Mouse (Mus musculus) midbrain, embryonic 11.5 days (tissue): ENCODE data around the gene Samd4b. TPM values are rescaled to one million over a fixed set of nuclear protein-coding genes. Genes with fewer than 3 reads are reported as not detected.
A peak's percentile ranks its signal among the peaks of the same experiment; 100 is the strongest.

Experiments
- ATAC-seq: fragments of 200-750 bp; cut with Nextera tagmentation; 2 replicates; pipeline ENCODE4 v1.8.0; 2017; ENCODE audit warnings: moderate TSS enrichment, moderate library complexity; ENCODE audit not compliant: low FRiP score
- DNase-seq: peaks from one replicate; pipeline ENCODE4 v3.0.0; 2015; ENCODE audit warnings: low spot score; ENCODE audit errors: missing footprints
- H3K27ac ChIP-seq: fragments of 300-500 bp; sonication (generic); 2 replicates; pipeline ENCODE4 v1.5.1; 2014; ENCODE audit warnings: low read depth, low read length
- H3K27me3 ChIP-seq: fragments of 300-500 bp; sonication (generic); 2 replicates; pipeline ENCODE4 v1.6.1; 2014; ENCODE audit warnings: mild to moderate bottlenecking, low read length, moderate library complexity, mixed read lengths; ENCODE audit not compliant: control insufficient read depth, insufficient read depth
- H3K36me3 ChIP-seq: fragments of 300-500 bp; sonication (generic); 2 replicates; pipeline ENCODE4 v1.6.1; 2014; ENCODE audit warnings: mild to moderate bottlenecking, low read length, moderate library complexity, mixed read lengths; ENCODE audit not compliant: control insufficient read depth, insufficient read depth
- H3K4me1 ChIP-seq: fragments of 300-500 bp; sonication (generic); 2 replicates; pipeline ENCODE4 v1.6.1; 2014; ENCODE audit warnings: low read length; ENCODE audit not compliant: control insufficient read depth, insufficient read depth
- H3K4me2 ChIP-seq: fragments of 300-500 bp; sonication (generic); 2 replicates; pipeline ENCODE4 v1.6.1; 2014; ENCODE audit warnings: mild to moderate bottlenecking, moderate library complexity
- H3K4me3 ChIP-seq: fragments of 300-500 bp; sonication (generic); 2 replicates; pipeline ENCODE4 v1.5.1; 2014; ENCODE audit warnings: low read depth, low read length
- H3K9ac ChIP-seq: fragments of 300-500 bp; sonication (generic); 2 replicates; pipeline ENCODE4 v1.6.1; 2014; ENCODE audit warnings: low read length
- H3K9me3 ChIP-seq: fragments of 300-500 bp; sonication (generic); 2 replicates; pipeline ENCODE4 v1.6.1; 2016; ENCODE audit warnings: low read length; ENCODE audit not compliant: control insufficient read depth
- WGBS: fragments of 180-500 bp; shearing (Covaris S2); extraction: QIAGEN DNeasy Blood & Tissue Kit; methylation state at CpG from one replicate; pipeline ENCODE4 v1.1.7; 2014; 5-methylcytosine and 5-hydroxymethylcytosine counted together
- polyA plus RNA-seq: library from polyadenylated mRNA; unstranded; fragments of >200 nt; fragmentation: Nextera tagmentation; extraction: Ambion mirVana; gene quantifications from 2 replicates; pipeline ENCODE4 v1.2.1, GENCODE M21; 2014

The Samd4b gene
- polyA plus RNA-seq, 1 experiment from 2014 or later, result 27.8 TPM

- Histone ChIP-seq H3K9me3 (no peaks in the 10 kb centered on the region), H3K4me1 (no peaks in the 10 kb centered on the region), H3K9ac (no peak overlapping the region), H3K36me3 (no peaks in the 10 kb centered on the region), H3K4me2 (no peak overlapping the region), H3K27ac (no peak overlapping the region), H3K27me3 (peaks cover 2% of the 10 kb centered on the region; the same call in 1 of the 2 replicates), H3K4me3 (no peak overlapping the region)
- no peak for DNase-seq
- no peak for ATAC-seq
- 87% methylated on average over 11 of the region's 11 CpGs for WGBS
Observed at GRCm38 (mm10) chr7:28482854-28483253, 115.1 kb downstream of the Samd4b start.

DNA sequence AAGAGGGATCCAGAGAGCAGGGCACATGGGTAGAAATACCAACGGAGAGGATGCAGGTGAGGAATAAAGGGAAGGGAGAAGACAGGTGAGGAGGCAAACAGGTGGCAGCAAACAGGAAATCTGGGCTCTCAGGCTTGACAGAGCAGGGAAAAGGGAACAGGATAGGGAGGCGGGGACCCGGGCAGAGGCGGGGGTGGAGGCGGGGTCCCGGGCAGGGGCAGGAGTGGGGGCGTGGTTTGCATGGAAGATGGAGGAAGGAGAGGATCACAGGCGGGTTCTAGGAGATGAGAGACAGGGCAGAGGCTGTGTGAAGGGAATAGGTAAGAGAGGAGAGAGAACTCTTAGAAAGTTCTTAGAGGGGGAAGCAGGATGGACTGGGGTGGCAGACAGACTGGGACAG, 119.1 kb downstream of the Samd4b start:
- 4% methylated on average over 8 of the region's 8 CpGs for WGBS
- H3K27ac ChIP-seq, result no peak overlapping the region
- H3K4me3 ChIP-seq, result no peak overlapping the region
- H3K9me3 ChIP-seq, result no peaks in the 10 kb centered on the region
- ATAC-seq (no peak), DNase-seq (no peak)
- no peak overlapping the region for H3K9ac ChIP-seq
- no peaks in the 10 kb centered on the region for H3K4me1 ChIP-seq
- no peaks in the 10 kb centered on the region for H3K27me3 ChIP-seq
- no peak overlapping the region for H3K4me2 ChIP-seq
- no peaks in the 10 kb centered on the region for H3K36me3 ChIP-seq

DNA sequence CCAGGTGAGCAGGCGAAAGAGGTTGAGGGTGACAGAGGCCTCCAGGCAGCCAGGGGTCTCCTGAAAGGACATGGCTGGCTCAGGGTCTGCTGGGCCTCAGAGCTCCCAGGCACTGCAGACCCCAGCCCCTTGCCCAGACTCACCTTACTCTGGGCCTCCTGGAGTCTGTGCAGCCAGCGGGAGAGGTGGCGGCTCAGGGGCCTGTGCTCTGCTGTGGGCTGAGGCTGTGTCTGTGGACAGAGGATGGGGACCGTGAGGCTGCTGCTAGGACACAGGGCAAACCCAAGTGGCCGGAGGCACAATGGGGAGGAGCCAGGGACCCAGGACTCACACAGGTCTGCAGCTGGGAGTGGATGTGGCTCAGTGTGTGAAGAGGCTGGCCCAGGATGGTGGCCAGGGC, 120.6 kb downstream of the Samd4b start:
- H3K27ac ChIP-seq, result no peak overlapping the region
- no peaks in the 10 kb centered on the region for H3K27me3 ChIP-seq
- ATAC-seq (no peak), DNase-seq (no peak)
- H3K4me1 ChIP-seq, result no peaks in the 10 kb centered on the region
- H3K9ac ChIP-seq, result no peak overlapping the region
- H3K36me3 ChIP-seq, result no peaks in the 10 kb centered on the region
- H3K4me2 ChIP-seq, result no peak overlapping the region
- H3K9me3 ChIP-seq, result no peaks in the 10 kb centered on the region
- 84% methylated on average over 5 of the region's 5 CpGs for WGBS
- no peak overlapping the region for H3K4me3 ChIP-seq

GRCm38 (mm10) chr7:28476191-28476590, 121.8 kb downstream of the Samd4b start:
- Histone ChIP-seq H3K27ac (no peak overlapping the region), H3K36me3 (no peaks in the 10 kb centered on the region), H3K4me1 (no peaks in the 10 kb centered on the region), H3K4me3 (no peak overlapping the region), H3K4me2 (no peak overlapping the region), H3K9me3 (no peaks in the 10 kb centered on the region), H3K27me3 (no peaks in the 10 kb centered on the region), H3K9ac (no peak overlapping the region)
- ATAC-seq (no peak), DNase-seq (peak; percentile 59)
- 87% methylated on average over 6 of the region's 6 CpGs for WGBS

DNA sequence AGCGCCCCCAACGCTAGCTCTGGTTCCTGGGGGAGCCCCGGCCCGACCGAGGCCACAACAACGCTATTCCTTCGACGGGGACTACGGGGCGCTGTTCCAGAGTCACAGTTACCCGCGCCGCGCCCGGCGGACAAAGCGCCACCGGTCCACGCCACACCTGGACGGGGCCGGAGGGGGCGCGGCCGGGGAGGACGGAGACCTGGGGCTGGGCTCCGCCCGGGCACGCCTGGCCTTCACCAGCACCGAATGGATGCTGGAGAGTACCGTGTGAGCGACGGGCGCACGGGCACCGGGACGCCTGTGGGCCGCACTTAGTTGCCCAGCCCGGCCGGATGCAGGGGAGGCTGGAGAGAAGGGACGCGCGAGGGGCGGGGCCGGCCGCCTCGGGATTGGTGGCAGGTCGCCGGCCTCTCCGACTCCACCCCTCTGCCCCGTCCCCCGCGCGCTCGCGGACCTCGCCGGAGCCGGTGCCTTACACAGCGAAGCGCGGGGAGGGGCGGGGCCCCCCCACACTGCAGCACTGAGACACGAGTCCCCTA, 130.7 kb downstream of the Samd4b start:
- no peaks in the 10 kb centered on the region for H3K9me3 ChIP-seq
- ATAC-seq (peak; percentile 80), DNase-seq (peak; percentile 95)
- peaks cover 13% of the 10 kb centered on the region for H3K27me3 ChIP-seq
- peak overlapping the region; percentile 41 for H3K4me3 ChIP-seq
- peaks cover 9% of the 10 kb centered on the region; the same call in 1 of the 2 replicates for H3K36me3 ChIP-seq
- WGBS, result 1% methylated on average over 58 of the region's 63 CpGs
- H3K4me1 ChIP-seq, result peaks cover 10% of the 10 kb centered on the region
- peak overlapping the region; percentile 78 for H3K4me2 ChIP-seq
- peak overlapping the region; percentile 71 for H3K9ac ChIP-seq
- no peak overlapping the region for H3K27ac ChIP-seq

GRCm38 (mm10) chr7:28466721-28467212, 131.2 kb downstream of the Samd4b start:
- H3K4me1 ChIP-seq, result peaks cover 10% of the 10 kb centered on the region
- WGBS, result 16% methylated on average over 40 of the region's 40 CpGs
- ATAC-seq (peak; percentile 37), DNase-seq (peak; percentile 93)
- peak overlapping the region; percentile 71 for H3K9ac ChIP-seq
- peaks cover 9% of the 10 kb centered on the region; the same call in 1 of the 2 replicates for H3K36me3 ChIP-seq
- no peaks in the 10 kb centered on the region for H3K9me3 ChIP-seq
- H3K4me3 ChIP-seq, result peak overlapping the region; percentile 41
- H3K27me3 ChIP-seq, result peaks cover 13% of the 10 kb centered on the region
- H3K4me2 ChIP-seq, result peak overlapping the region; percentile 78
- H3K27ac ChIP-seq, result no peak overlapping the region

- peaks cover 13% of the 10 kb centered on the region for H3K27me3 ChIP-seq
- H3K9me3 ChIP-seq, result no peaks in the 10 kb centered on the region
- no peak overlapping the region for H3K4me3 ChIP-seq
- no peak overlapping the region for H3K4me2 ChIP-seq
- H3K27ac ChIP-seq, result no peak overlapping the region
- H3K36me3 ChIP-seq, result peaks cover 11% of the 10 kb centered on the region; the same call in 1 of the 2 replicates
- 56% methylated on average over 10 of the region's 10 CpGs for WGBS
- H3K9ac ChIP-seq, result no peak overlapping the region
- DNase-seq (no peak), ATAC-seq (no peak)
- H3K4me1 ChIP-seq, result peaks cover 10% of the 10 kb centered on the region
Observed at GRCm38 (mm10) chr7:28464416-28465212, 133.3 kb downstream of the Samd4b start.

GRCm38 (mm10) chr7:28462769-28463168, 135.2 kb downstream of the Samd4b start:
- Histone ChIP-seq H3K4me1 (peaks cover 10% of the 10 kb centered on the region), H3K36me3 (peaks cover 24% of the 10 kb centered on the region), H3K4me3 (no peak overlapping the region), H3K9ac (no peak overlapping the region), H3K27me3 (peaks cover 13% of the 10 kb centered on the region), H3K27ac (no peak overlapping the region), H3K9me3 (no peaks in the 10 kb centered on the region), H3K4me2 (no peak overlapping the region)
- DNase-seq (no peak), ATAC-seq (no peak)
- WGBS, result 91% methylated on average over 2 of the region's 2 CpGs

- Histone ChIP-seq H3K9ac (no peak overlapping the region), H3K4me2 (no peak overlapping the region), H3K4me3 (no peak overlapping the region), H3K27me3 (no peaks in the 10 kb centered on the region), H3K4me1 (no peaks in the 10 kb centered on the region), H3K9me3 (no peaks in the 10 kb centered on the region), H3K27ac (no peak overlapping the region), H3K36me3 (peaks cover 24% of the 10 kb centered on the region)
- WGBS, result 92% methylated on average over 4 of the region's 5 CpGs
- no peak for DNase-seq
- ATAC-seq, result no peak
Observed at GRCm38 (mm10) chr7:28460361-28460760, 137.6 kb downstream of the Samd4b start.
